Mouse (Mus musculus): ENCODE results near the gene Il17d. TPM values are rescaled to one million over a fixed set of nuclear protein-coding genes. Genes with fewer than 3 reads are reported as not detected.

The Il17d gene
- polyA plus RNA-seq, 1 experiment from 2014 or later: 1.3 TPM

DNA sequence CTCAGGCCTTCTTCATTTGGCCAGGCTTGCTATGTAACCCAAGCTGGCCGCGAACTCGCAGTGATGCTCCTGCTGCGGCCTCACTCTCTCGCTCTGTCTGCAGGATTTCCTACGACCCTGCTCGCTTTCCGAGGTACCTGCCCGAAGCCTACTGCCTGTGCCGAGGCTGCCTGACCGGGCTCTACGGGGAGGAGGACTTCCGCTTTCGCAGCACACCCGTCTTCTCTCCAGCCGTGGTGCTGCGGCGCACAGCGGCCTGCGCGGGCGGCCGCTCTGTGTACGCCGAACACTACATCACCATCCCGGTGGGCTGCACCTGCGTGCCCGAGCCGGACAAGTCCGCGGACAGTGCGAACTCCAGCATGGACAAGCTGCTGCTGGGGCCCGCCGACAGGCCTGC is 17.7 kb downstream of the Il17d start:
- Histone ChIP-seq H3K27ac (peak overlapping the region; percentile 54; the same call in 1 of the 2 replicates), H3K36me3 (no peaks in the 10 kb centered on the region), H3K4me3 (peak overlapping the region; percentile 44), H3K27me3 (ENCODE audit: insufficient read depth, poor library complexity, severe bottlenecking) (peaks cover 26% of the 10 kb centered on the region; the same call in 1 of the 2 replicates), H3K4me1 (peaks cover 23% of the 10 kb centered on the region), H3K9me3 (no peaks in the 10 kb centered on the region)
- 48% methylated on average over 34 of the region's 34 CpGs for WGBS
- no peak for DNase-seq (ENCODE audit: low spot score)

DNA sequence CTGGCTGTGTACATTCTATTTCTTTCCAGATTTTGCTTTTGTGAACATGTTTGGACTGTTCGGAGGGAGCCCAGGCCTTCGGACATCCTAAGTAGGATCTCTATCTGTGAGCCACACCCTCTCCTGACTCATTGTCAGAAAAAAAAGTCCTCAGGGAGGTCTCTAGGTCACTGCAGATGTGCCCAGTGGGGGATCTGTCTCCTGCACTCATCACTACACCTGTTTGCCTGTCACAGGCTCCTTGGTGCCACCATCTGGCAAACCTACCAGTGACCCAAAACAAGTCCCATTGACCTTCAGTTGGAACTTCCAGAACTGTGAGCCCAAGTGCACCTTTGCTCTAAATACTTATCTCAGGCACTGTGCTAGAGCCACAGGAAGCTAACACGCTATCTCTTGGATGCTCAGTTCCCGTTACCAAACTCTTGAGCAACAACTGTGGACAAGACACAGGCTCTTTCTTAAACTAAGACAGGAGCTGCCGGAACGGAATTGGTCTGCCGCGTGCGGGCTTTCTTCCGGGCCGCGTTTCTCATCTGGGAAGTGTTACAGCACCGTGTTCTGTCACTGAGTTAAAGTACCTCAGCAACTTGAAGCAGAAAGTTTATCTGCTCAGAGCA is 19.0 kb downstream of the Il17d start:
- no peak for DNase-seq (ENCODE audit: low spot score)
- H3K4me1 ChIP-seq: peaks cover 14% of the 10 kb centered on the region; the same call in 1 of the 2 replicates
- H3K9me3 ChIP-seq: no peaks in the 10 kb centered on the region
- H3K27ac ChIP-seq: no peak overlapping the region
- H3K4me3 ChIP-seq: no peak overlapping the region
- H3K36me3 ChIP-seq: no peaks in the 10 kb centered on the region
- 80% methylated on average over 13 of the region's 13 CpGs for WGBS
- peaks cover 26% of the 10 kb centered on the region; the same call in 1 of the 2 replicates for H3K27me3 ChIP-seq (ENCODE audit: insufficient read depth, poor library complexity, severe bottlenecking)

DNA sequence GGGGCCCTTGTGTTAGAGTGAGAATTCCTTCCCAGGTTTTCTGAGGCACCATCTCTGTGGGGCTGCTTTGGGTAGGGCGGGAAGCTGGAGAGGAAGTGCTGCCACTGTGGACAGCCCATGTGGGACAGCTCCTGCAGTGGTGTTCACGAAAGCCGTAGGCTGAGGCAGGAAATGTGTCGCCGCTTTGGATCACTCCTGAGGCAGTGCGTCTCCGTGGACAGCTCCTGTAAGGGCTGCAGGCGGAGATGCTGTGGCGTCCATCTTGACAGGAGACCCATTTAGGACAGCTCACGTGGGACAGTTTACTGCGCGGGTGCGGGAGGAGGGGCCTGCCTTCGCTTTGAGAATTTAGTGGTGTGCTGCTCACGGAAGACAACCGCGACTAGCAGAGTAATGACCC is 20.9 kb downstream of the Il17d start:
- peaks cover 22% of the 10 kb centered on the region; the same call in 1 of the 2 replicates for H3K27me3 ChIP-seq (ENCODE audit: insufficient read depth, poor library complexity, severe bottlenecking)
- H3K27ac ChIP-seq: no peak overlapping the region
- no peaks in the 10 kb centered on the region for H3K9me3 ChIP-seq
- WGBS: 80% methylated on average over 17 of the region's 17 CpGs
- H3K4me1 ChIP-seq: peaks cover 14% of the 10 kb centered on the region; the same call in 1 of the 2 replicates
- no peak for DNase-seq (ENCODE audit: low spot score)
- H3K4me3 ChIP-seq: no peak overlapping the region
- peaks cover 14% of the 10 kb centered on the region; the same call in 1 of the 2 replicates for H3K36me3 ChIP-seq

DNA sequence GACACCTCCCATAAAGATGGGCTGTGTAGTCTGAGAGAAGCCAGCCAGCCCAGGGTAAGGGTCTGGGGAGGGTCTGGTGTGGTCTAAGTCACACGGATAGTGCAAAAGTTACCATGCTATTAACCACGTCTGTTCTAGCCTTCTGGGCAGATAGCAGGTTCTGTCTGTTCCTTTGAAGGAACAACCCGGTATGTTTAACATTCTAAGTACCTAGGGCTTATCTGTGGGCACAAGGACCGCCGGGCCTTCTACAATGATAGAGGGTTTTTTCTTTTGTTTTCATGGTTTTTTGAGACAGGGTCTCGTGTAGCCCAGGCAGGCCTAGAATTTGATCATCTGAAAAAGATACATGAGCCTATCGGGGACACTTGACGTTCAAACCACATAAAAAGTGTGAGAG is 21.6 kb downstream of the Il17d start:
- peaks cover 14% of the 10 kb centered on the region; the same call in 1 of the 2 replicates for H3K4me1 ChIP-seq
- 76% methylated on average over 8 of the region's 8 CpGs for WGBS
- no peak for DNase-seq (ENCODE audit: low spot score)
- H3K4me3 ChIP-seq: no peak overlapping the region
- no peaks in the 10 kb centered on the region for H3K9me3 ChIP-seq
- H3K27me3 ChIP-seq (ENCODE audit: insufficient read depth, poor library complexity, severe bottlenecking): peaks cover 16% of the 10 kb centered on the region; the same call in 1 of the 2 replicates
- H3K27ac ChIP-seq: no peak overlapping the region
- peaks cover 14% of the 10 kb centered on the region; the same call in 1 of the 2 replicates for H3K36me3 ChIP-seq

DNA sequence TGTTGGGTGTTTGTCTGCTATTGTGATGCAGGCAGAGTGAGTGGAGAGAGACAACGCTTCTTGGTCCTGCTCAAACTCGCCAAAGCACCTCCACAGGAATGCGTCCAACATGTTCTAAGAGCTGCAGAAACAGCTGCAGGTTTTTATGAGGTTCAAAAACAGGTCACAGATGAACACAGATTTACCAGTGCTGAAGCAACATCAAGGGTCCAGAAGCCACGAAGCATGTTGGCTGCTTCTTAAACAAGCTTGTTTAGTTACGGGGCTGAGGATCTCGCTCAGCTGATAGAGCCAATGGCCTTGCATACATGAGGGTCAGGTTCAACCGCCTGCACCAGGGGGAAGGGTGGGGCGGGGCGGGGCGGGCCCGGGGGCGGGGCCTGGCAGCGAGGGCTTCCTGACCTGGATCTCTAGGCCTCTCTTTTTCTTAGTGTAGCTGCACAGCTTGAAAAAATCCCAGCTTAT is 22.0 kb downstream of the Il17d start:
- H3K4me1 ChIP-seq: peaks cover 14% of the 10 kb centered on the region; the same call in 1 of the 2 replicates
- no peak for DNase-seq (ENCODE audit: low spot score)
- no peaks in the 10 kb centered on the region for H3K9me3 ChIP-seq
- H3K27ac ChIP-seq: no peak overlapping the region
- peaks cover 14% of the 10 kb centered on the region; the same call in 1 of the 2 replicates for H3K36me3 ChIP-seq
- 26% methylated on average over 13 of the region's 13 CpGs for WGBS
- H3K27me3 ChIP-seq (ENCODE audit: insufficient read depth, poor library complexity, severe bottlenecking): peaks cover 14% of the 10 kb centered on the region; the same call in 1 of the 2 replicates
- H3K4me3 ChIP-seq: no peak overlapping the region

DNA sequence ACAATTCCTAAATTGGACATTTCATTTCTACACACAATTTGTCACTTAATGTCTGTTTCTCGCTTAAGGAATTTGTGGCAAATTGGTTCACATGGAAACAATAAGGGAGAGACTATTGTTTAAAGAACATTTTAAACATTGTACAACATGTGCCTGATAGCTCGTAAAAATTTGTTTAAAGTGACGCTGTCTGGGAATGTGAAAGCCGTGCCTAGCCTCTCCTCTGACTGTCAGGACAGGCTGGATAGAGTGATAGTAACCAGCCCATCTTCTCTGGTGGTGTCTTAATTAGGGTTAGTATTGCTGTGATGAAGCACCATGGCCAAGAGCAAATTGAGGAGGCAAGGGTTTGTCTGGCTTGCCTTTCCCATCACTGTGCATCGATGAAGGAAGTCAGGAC is 22.5 kb downstream of the Il17d start:
- no peak for DNase-seq (ENCODE audit: low spot score)
- H3K27me3 ChIP-seq (ENCODE audit: insufficient read depth, poor library complexity, severe bottlenecking): peaks cover 9% of the 10 kb centered on the region; the same call in 1 of the 2 replicates
- peaks cover 14% of the 10 kb centered on the region; the same call in 1 of the 2 replicates for H3K36me3 ChIP-seq
- 81% methylated on average over 5 of the region's 5 CpGs for WGBS
- no peaks in the 10 kb centered on the region for H3K9me3 ChIP-seq
- H3K4me3 ChIP-seq: no peak overlapping the region
- H3K4me1 ChIP-seq: peaks cover 12% of the 10 kb centered on the region; the same call in 1 of the 2 replicates
- no peak overlapping the region for H3K27ac ChIP-seq

DNA sequence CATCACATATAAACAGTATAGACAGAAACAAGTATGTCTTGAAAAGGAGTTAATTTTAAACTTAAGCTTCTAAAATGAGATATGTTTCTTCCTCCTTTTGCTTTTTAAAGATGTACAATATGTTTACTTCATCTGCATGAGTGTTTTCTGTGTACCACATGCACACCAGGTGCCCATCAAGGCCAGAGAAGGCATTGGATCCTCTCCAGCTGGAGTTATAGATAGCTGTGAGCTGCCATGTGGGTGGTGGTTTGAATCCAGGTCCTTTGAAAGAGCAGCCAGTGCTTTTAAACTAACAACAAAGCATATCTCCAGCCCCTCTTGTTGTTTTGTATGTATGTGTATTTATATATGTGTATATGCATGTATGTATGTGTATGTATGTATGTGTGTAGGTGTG is 28.4 kb downstream of the Il17d start:
- Histone ChIP-seq H3K4me1 (no peaks in the 10 kb centered on the region), H3K27me3 (ENCODE audit: insufficient read depth, poor library complexity, severe bottlenecking) (no peaks in the 10 kb centered on the region), H3K27ac (no peak overlapping the region), H3K4me3 (no peak overlapping the region), H3K9me3 (no peaks in the 10 kb centered on the region), H3K36me3 (peaks cover 21% of the 10 kb centered on the region; the same call in 1 of the 2 replicates)
- DNase-seq (ENCODE audit: low spot score): no peak

DNA sequence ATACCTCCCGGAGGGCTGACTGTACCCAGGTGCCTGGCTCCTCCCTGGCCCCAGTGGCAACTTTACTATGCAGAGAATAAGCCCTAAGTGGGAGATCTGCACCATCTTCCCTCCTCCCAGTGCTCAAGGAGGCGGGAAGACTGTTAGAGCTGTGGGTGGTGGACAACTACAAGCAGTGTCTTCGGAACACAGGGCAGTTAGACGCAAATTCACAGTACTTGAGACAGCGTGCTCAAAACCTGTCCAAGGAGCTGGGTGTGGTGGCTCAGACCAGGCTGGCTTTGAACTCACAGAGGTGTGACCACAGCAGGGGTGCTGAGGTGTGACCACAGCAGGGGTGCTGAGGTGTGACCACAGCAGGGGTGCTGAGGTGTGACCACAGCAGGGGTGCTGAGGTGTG is 29.9 kb downstream of the Il17d start:
- no peaks in the 10 kb centered on the region for H3K4me1 ChIP-seq
- no peaks in the 10 kb centered on the region for H3K9me3 ChIP-seq
- H3K27me3 ChIP-seq (ENCODE audit: insufficient read depth, poor library complexity, severe bottlenecking): no peaks in the 10 kb centered on the region
- no peak overlapping the region for H3K4me3 ChIP-seq
- H3K36me3 ChIP-seq: peaks cover 12% of the 10 kb centered on the region; the same call in 1 of the 2 replicates
- H3K27ac ChIP-seq: no peak overlapping the region
- 82% methylated on average over 5 of the region's 5 CpGs for WGBS
- DNase-seq (ENCODE audit: low spot score): no peak

DNA sequence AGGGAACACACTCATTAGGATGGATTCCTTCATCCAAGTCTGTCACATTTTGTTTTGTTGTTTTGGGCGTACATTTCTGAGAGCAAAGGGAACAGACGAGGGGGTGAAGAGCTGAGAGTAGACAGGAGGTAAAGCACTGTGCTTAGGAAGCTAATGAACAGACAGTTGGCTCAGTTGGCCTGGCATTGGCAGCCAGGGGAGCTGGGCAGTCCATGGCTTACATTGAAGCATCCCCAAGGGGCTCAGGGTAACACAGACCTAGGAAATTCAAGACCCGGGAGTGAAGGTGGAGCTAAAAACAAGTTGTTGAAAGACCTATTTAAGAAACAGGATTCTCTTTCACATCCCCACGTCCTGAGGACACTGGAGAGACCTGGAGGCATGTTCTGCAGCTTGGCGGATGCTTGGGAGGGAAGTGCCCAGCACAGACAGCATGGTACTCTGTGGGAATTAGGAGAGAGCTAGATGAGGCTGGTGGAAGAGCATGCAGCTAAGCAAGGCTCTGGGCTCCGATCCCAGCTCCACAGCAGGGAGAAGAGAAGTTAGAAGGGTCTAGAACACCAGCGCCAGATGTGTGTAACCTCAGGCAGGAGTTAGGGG is 31.0 kb downstream of the Il17d start:
- H3K4me1 ChIP-seq: no peaks in the 10 kb centered on the region
- 0 out of 2 replicates have a peak, but pooled peaks cover 7% of the 10 kb centered on the region for H3K36me3 ChIP-seq
- no peaks in the 10 kb centered on the region for H3K27me3 ChIP-seq (ENCODE audit: insufficient read depth, poor library complexity, severe bottlenecking)
- DNase-seq (ENCODE audit: low spot score): no peak
- H3K9me3 ChIP-seq: no peaks in the 10 kb centered on the region
- H3K27ac ChIP-seq: no peak overlapping the region
- H3K4me3 ChIP-seq: no peak overlapping the region
- 78% methylated on average over 7 of the region's 7 CpGs for WGBS

DNA sequence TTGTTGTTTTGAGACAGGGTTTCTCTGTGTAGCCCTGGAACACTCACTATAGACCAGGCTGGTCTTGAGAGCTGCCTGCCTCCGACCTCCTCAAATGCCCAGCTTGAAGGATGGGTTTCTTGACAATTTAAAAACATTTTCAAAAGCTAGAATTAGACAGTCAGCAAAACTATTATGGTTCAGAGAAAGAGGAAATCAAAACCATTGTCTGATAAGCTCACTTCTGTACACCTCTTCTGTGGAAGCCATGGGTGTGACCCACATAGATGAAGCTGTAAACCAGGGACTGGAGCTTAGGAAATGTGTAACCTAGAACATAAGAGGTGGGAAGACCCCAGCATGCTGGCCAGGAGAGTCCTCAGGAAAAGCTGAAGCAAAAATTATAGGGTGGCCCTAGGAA is 32.3 kb downstream of the Il17d start:
- Histone ChIP-seq H3K27me3 (ENCODE audit: insufficient read depth, poor library complexity, severe bottlenecking) (no peaks in the 10 kb centered on the region), H3K36me3 (0 out of 2 replicates have a peak, but pooled peaks cover 7% of the 10 kb centered on the region), H3K4me1 (no peaks in the 10 kb centered on the region), H3K4me3 (no peak overlapping the region), H3K9me3 (no peaks in the 10 kb centered on the region), H3K27ac (no peak overlapping the region)
- 86% methylated on average over 1 of the region's 1 CpGs for WGBS
- no peak for DNase-seq (ENCODE audit: low spot score)

DNA sequence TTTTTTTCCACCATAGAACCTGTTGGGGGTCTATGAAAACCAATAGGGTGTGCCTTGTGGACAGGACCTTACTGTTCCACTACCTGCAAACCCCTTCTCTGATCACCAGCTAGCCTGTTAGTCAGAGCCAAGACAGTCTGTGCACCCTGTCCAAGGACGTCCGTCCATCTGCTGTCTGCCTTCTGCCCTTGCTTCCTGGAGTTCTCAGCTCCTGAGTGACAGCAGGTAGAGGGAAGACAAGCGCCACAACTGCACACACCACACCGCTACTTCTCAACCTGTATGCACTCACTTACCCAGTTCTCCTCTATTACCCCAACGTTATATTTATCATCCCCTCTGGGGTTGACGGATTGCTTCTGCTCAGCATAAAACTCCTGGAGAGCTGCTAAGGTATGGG is 41.0 kb downstream of the Il17d start:
- DNase-seq (ENCODE audit: low spot score): no peak
- WGBS: 81% methylated on average over 6 of the region's 6 CpGs
- Histone ChIP-seq H3K27me3 (ENCODE audit: insufficient read depth, poor library complexity, severe bottlenecking) (no peaks in the 10 kb centered on the region), H3K4me3 (no peak overlapping the region), H3K9me3 (no peaks in the 10 kb centered on the region), H3K27ac (no peak overlapping the region), H3K36me3 (peaks cover 8% of the 10 kb centered on the region; the same call in 1 of the 2 replicates), H3K4me1 (peaks cover 6% of the 10 kb centered on the region; the same call in 1 of the 2 replicates)

DNA sequence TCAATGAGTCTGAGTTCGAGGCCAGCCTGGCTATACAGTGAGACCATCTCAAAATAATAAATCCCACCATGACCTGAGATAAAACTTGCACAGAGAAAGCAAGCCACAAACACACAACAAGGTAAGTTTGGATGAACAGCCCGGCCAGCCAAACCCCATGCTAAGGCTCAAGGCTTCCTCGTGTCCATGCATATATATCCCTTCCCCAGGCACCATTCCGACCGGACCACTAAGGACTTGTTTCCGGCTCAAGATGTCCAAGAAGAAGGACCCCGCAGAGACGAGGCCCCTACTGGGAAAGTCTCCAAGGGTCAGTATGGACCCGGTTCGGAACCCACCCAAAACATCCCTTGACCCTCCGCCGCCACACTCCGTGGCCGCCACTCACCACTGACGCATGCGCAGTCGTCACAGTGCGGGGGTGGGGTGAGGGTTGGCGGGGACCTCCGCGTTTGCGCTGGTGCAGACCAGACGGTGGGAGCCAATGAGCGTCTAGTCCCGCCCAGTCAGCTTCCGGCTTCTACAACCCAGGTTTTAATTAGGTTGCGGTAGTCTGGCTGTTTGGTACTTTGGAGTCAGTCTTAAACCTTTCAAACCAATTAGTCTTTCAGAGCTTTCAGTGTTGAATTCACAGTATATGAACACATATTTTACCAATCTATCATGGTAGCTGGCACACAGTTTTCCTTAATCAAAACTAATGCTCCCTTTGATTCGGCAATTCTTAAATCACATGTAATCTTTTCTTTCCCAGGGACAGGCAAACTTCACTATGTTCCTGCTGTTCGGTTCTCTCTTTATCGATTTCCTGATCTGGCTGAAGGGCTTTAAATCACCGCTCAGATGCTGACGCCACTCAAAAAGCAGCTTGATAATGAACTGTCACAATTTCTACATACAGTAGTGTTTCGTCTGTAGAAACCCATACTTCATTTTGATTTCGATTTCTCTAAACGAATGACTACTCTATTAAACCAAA is 46.9 kb downstream of the Il17d start, which contains the start of gene Eef1akmt1:
Gene Eef1akmt1, minus strand, starts transcription at position 458 of the 979 bp plus-strand sequence.
- peak within 1 kb of the TSS; percentile 88 for H3K27ac ChIP-seq
- H3K36me3 ChIP-seq: peaks cover 12% of the 10 kb centered on the region
- peak; percentile 97 for DNase-seq (ENCODE audit: low spot score)
- no peaks in the 10 kb centered on the region for H3K9me3 ChIP-seq
- H3K4me1 ChIP-seq: peaks cover 6% of the 10 kb centered on the region; the same call in 1 of the 2 replicates
- peak within 1 kb of the TSS; percentile 67 for H3K4me3 ChIP-seq
- 9% methylated on average over 35 of the region's 35 CpGs for WGBS
- no peaks in the 10 kb centered on the region for H3K27me3 ChIP-seq (ENCODE audit: insufficient read depth, poor library complexity, severe bottlenecking)
